Mouse (Mus musculus): ENCODE results near the gene Gusb.

- TF ChIP-seq POLR2A (IDR thresholded peaks at IDR 0.05; ENCODE audit: borderline replicate concordance, extremely low read depth, insufficient read depth, insufficient read length, poor library complexity, severe bottlenecking) (no peak), CTCF (IDR thresholded peaks at IDR 0.05; ENCODE audit: borderline replicate concordance, extremely low read depth, insufficient read depth, insufficient read length) (no peak)
These were observed 61.9 kb downstream of the Gusb start for GRCm38 (mm10) chr5:129940736-129941494.
